Mouse (Mus musculus) cortical plate, adult 2 months (tissue): ENCODE data around the gene Psmg3.

Experiments used
- CTCF ChIP-seq: fragments of 200-500 bp; IDR thresholded peaks from 2 replicates; pipeline ENCODE4 v1.5.1; 2011; ENCODE audit warnings: mild to moderate bottlenecking, control low read depth, low read length; ENCODE audit not compliant: insufficient read depth; ENCODE audit errors: extremely low read depth
- POLR2A ChIP-seq: fragments of 200-500 bp; IDR thresholded peaks from 2 replicates; pipeline ENCODE4 v1.6.1; 2011; ENCODE audit warnings: mild to moderate bottlenecking, low read length, control low read depth; ENCODE audit not compliant: insufficient read depth; ENCODE audit errors: extremely low read depth

GRCm38 (mm10) chr5:139776966-139777365 is 49.7 kb downstream of the Psmg3 start:
- TF ChIP-seq CTCF (no peak), POLR2A (no peak)
